Mouse (Mus musculus) heart, adult 2 months (tissue): ENCODE data around the gene Vmp1.

ENCODE experiments used
- CTCF ChIP-seq: fragments of 200-600 bp; IDR thresholded peaks from 2 replicates; pipeline ENCODE4 v1.8.1; 2022; ENCODE audit warnings: antibody characterized with exemption, mild to moderate bottlenecking, moderate library complexity
- EP300 ChIP-seq: fragments of 200-500 bp; IDR thresholded peaks from 2 replicates; pipeline ENCODE4 v1.6.1; 2011; ENCODE audit warnings: low read depth, low read length, control low read depth; ENCODE audit not compliant: insufficient read depth
- POLR2A ChIP-seq: fragments of 200-500 bp; IDR thresholded peaks from 2 replicates; pipeline ENCODE4 v1.6.1; 2011; ENCODE audit warnings: mild to moderate bottlenecking, low read depth, low read length, control low read depth; ENCODE audit not compliant: insufficient read depth

- TF ChIP-seq POLR2A = no peak
- no peak for TF ChIP-seq CTCF
- TF ChIP-seq EP300 = no peak
These were observed 40.4 kb upstream of the Vmp1 start for GRCm38 (mm10) chr11:86724004-86724403.
